Mouse (Mus musculus): ENCODE measurements around the gene Neil1. TPM values are rescaled to one million over a fixed set of nuclear protein-coding genes. Genes with fewer than 3 reads are reported as not detected.

Neil1 gene
- total and polyA plus RNA-seq, 2 experiments = 4.0 to 7.2 TPM

DNA sequence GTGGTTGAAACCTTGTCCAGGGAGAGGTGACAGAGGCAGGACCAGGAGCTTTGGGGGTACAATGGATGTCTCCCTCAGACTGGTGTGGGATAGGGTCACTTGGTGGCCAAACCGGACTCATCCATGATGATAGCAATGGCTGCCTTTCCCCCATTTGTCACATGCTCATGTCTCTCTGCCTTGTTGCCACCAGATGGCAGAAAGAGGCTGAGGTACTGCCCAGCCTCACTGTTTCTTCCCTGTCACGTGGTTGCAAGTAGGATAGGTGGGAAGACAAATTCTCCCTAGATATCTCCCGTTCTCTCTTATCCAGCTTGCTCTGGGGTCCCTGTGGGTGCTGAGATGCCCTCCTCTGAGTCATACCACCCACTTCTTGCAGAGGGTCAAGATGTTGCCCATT lies 14.4 kb upstream of the Neil1 start:
- H3K4me3 ChIP-seq (ENCODE audit: insufficient read depth, low read depth, low read length) = no peak overlapping the region
- no peaks in the 10 kb centered on the region for H3K79me2 ChIP-seq (ENCODE audit: control insufficient read depth, insufficient read depth, low read length)
- H3K27ac ChIP-seq (replicated peaks; ENCODE audit: insufficient read depth, low read depth, low read length) = no peak overlapping the region
- no peaks in the 10 kb centered on the region for H3K27me3 ChIP-seq (ENCODE audit: control insufficient read depth, insufficient read depth, low read length)
- H3K9ac ChIP-seq (ENCODE audit: low read depth, low read length) = no peak overlapping the region
- 8% methylated on average over 3 of the region's 3 CpGs for WGBS
- TF ChIP-seq POLR2A (IDR thresholded peaks at IDR 0.05; ENCODE audit: extremely low read depth, insufficient read depth, low read length) (no peak), CTCF (IDR thresholded peaks at IDR 0.05; ENCODE audit: low read depth, low read length) (peak; percentile 68)
- no peaks in the 10 kb centered on the region; the same call in 1 of the 2 replicates for H3K4me1 ChIP-seq (ENCODE audit: control insufficient read depth, insufficient read depth, low read length)
- no peaks in the 10 kb centered on the region for H3K36me3 ChIP-seq (ENCODE audit: control insufficient read depth, insufficient read depth, low read length)
- DNase-seq (ENCODE audit: extremely low read depth, low read depth, low spot score) = peak; percentile 47

GRCm38 (mm10) chr9:57158506-57158905 lies 10.4 kb upstream of the Neil1 start:
- no peak overlapping the region for H3K27ac ChIP-seq (replicated peaks; ENCODE audit: insufficient read depth, low read depth, low read length)
- no peak for DNase-seq (ENCODE audit: extremely low read depth, low read depth, low spot score)
- no peak overlapping the region; the same call in 1 of the 2 replicates for H3K9ac ChIP-seq (ENCODE audit: low read depth, low read length)
- no peaks in the 10 kb centered on the region for H3K36me3 ChIP-seq (ENCODE audit: control insufficient read depth, insufficient read depth, low read length)
- H3K79me2 ChIP-seq (ENCODE audit: control insufficient read depth, insufficient read depth, low read length) = no peaks in the 10 kb centered on the region
- H3K4me3 ChIP-seq (ENCODE audit: insufficient read depth, low read depth, low read length) = peak overlapping the region; percentile 92
- WGBS = 37% methylated on average over 11 of the region's 11 CpGs
- no peak for TF ChIP-seq CTCF (IDR thresholded peaks at IDR 0.05; ENCODE audit: low read depth, low read length)
- H3K27me3 ChIP-seq (ENCODE audit: control insufficient read depth, insufficient read depth, low read length) = no peaks in the 10 kb centered on the region
- H3K4me1 ChIP-seq (ENCODE audit: control insufficient read depth, insufficient read depth, low read length) = no peaks in the 10 kb centered on the region; the same call in 1 of the 2 replicates

DNA sequence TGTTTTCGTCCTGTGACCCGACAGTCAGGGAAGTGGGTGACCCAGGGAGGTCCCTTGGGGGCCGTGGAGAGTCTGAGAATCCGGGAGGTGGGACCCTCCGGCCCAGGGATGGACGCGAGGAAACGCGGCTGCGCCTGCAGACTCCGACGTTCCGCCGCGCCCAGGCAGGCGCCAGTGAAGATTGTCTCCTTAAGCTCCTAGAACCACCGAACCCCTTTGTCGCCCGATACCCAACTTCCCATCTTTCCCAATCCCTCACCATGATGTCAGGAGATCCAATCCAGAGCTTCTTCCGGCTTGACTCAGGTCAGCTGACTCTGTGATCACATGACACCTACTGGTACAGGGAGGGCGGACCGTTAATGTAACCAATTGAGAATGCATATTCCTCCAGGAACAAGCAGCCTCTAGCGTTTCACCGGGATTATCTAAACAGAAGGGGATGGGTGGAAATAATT lies 9.9 kb upstream of the Neil1 start, which contains the start of gene Commd4:
TSS of gene Commd4 (minus strand) at position 319 of the 458 bp plus-strand sequence.
- peak; percentile 91 for DNase-seq (ENCODE audit: extremely low read depth, low read depth, low spot score)
- Histone ChIP-seq H3K79me2 (ENCODE audit: control insufficient read depth, insufficient read depth, low read length) (no peaks in the 10 kb centered on the region), H3K9ac (ENCODE audit: low read depth, low read length) (peak within 1 kb of the TSS; percentile 72), H3K27ac (replicated peaks; ENCODE audit: insufficient read depth, low read depth, low read length) (0 out of 2 replicates have a peak within 1 kb of the TSS, but pooled peaks have one; percentile 13), H3K27me3 (ENCODE audit: control insufficient read depth, insufficient read depth, low read length) (no peaks in the 10 kb centered on the region), H3K4me1 (ENCODE audit: control insufficient read depth, insufficient read depth, low read length) (no peaks in the 10 kb centered on the region; the same call in 1 of the 2 replicates), H3K4me3 (ENCODE audit: insufficient read depth, low read depth, low read length) (peak within 1 kb of the TSS; percentile 92), H3K36me3 (ENCODE audit: control insufficient read depth, insufficient read depth, low read length) (no peaks in the 10 kb centered on the region)
- no peak for TF ChIP-seq CTCF (IDR thresholded peaks at IDR 0.05; ENCODE audit: low read depth, low read length)
- no peak for TF ChIP-seq POLR2A (IDR thresholded peaks at IDR 0.05; ENCODE audit: extremely low read depth, insufficient read depth, low read length)
- WGBS = under 1% methylated on average over 24 of the region's 24 CpGs

- no peak overlapping the region for H3K27ac ChIP-seq (replicated peaks; ENCODE audit: insufficient read depth, low read depth, low read length)
- no peaks in the 10 kb centered on the region; the same call in 1 of the 2 replicates for H3K4me1 ChIP-seq (ENCODE audit: control insufficient read depth, insufficient read depth, low read length)
- 0 out of 2 replicates have a peak overlapping the region, but pooled peaks have one; percentile 72 for H3K9ac ChIP-seq (ENCODE audit: low read depth, low read length)
- peak overlapping the region; percentile 92 for H3K4me3 ChIP-seq (ENCODE audit: insufficient read depth, low read depth, low read length)
- no peak for DNase-seq (ENCODE audit: extremely low read depth, low read depth, low spot score)
- WGBS = 34% methylated on average over 13 of the region's 13 CpGs
- no peaks in the 10 kb centered on the region for H3K79me2 ChIP-seq (ENCODE audit: control insufficient read depth, insufficient read depth, low read length)
- TF ChIP-seq POLR2A (IDR thresholded peaks at IDR 0.05; ENCODE audit: extremely low read depth, insufficient read depth, low read length) (no peak), CTCF (IDR thresholded peaks at IDR 0.05; ENCODE audit: low read depth, low read length) (no peak)
- H3K27me3 ChIP-seq (ENCODE audit: control insufficient read depth, insufficient read depth, low read length) = no peaks in the 10 kb centered on the region
- H3K36me3 ChIP-seq (ENCODE audit: control insufficient read depth, insufficient read depth, low read length) = no peaks in the 10 kb centered on the region
These were observed 9.4 kb upstream of the Neil1 start for GRCm38 (mm10) chr9:57157499-57157898.

DNA sequence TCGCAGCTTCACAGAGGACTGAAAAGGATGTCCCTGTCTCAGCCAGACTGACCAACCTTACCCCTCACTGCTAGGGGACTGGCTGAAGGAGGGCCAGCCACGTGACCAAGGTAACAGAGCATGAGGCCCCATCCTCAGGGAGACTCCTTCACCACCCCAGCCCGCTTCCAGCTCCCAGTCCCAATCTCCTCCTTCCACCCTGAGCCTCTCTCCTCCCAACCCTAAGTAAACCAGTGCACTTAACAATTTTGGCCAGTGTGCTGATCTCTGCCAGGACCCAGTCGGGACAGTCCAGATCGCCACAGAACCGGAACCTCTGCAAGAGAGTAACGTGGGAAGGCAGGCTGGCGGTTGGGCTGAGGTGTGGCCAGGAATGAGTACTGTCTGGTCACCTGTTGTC lies 8.7 kb upstream of the Neil1 start:
- no peak for DNase-seq (ENCODE audit: extremely low read depth, low read depth, low spot score)
- H3K9ac ChIP-seq (ENCODE audit: low read depth, low read length) = no peak overlapping the region
- no peak overlapping the region for H3K27ac ChIP-seq (replicated peaks; ENCODE audit: insufficient read depth, low read depth, low read length)
- no peaks in the 10 kb centered on the region for H3K27me3 ChIP-seq (ENCODE audit: control insufficient read depth, insufficient read depth, low read length)
- H3K4me3 ChIP-seq (ENCODE audit: insufficient read depth, low read depth, low read length) = no peak overlapping the region
- whole genome bisulfite sequencing = 87% methylated on average over 8 of the region's 8 CpGs
- no peaks in the 10 kb centered on the region for H3K36me3 ChIP-seq (ENCODE audit: control insufficient read depth, insufficient read depth, low read length)
- H3K4me1 ChIP-seq (ENCODE audit: control insufficient read depth, insufficient read depth, low read length) = no peaks in the 10 kb centered on the region; the same call in 1 of the 2 replicates
- no peak for TF ChIP-seq POLR2A (IDR thresholded peaks at IDR 0.05; ENCODE audit: extremely low read depth, insufficient read depth, low read length)
- no peak for TF ChIP-seq CTCF (IDR thresholded peaks at IDR 0.05; ENCODE audit: low read depth, low read length)
- no peaks in the 10 kb centered on the region for H3K79me2 ChIP-seq (ENCODE audit: control insufficient read depth, insufficient read depth, low read length)

GRCm38 (mm10) chr9:57156383-57156782 lies 8.3 kb upstream of the Neil1 start:
- H3K4me3 ChIP-seq (ENCODE audit: insufficient read depth, low read depth, low read length) = no peak overlapping the region
- no peak overlapping the region for H3K27ac ChIP-seq (replicated peaks; ENCODE audit: insufficient read depth, low read depth, low read length)

More at GRCm38 (mm10) chr9:57156383-57156782, 8.3 kb upstream of the Neil1 start:
- Histone ChIP-seq H3K9ac (ENCODE audit: low read depth, low read length) (no peak overlapping the region), H3K36me3 (ENCODE audit: control insufficient read depth, insufficient read depth, low read length) (no peaks in the 10 kb centered on the region), H3K79me2 (ENCODE audit: control insufficient read depth, insufficient read depth, low read length) (no peaks in the 10 kb centered on the region), H3K4me1 (ENCODE audit: control insufficient read depth, insufficient read depth, low read length) (no peaks in the 10 kb centered on the region; the same call in 1 of the 2 replicates), H3K27me3 (ENCODE audit: control insufficient read depth, insufficient read depth, low read length) (no peaks in the 10 kb centered on the region)
- 95% methylated on average over 7 of the region's 7 CpGs for WGBS
- TF ChIP-seq CTCF (IDR thresholded peaks at IDR 0.05; ENCODE audit: low read depth, low read length) = no peak
- TF ChIP-seq POLR2A (IDR thresholded peaks at IDR 0.05; ENCODE audit: extremely low read depth, insufficient read depth, low read length) = no peak
- no peak for DNase-seq (ENCODE audit: extremely low read depth, low read depth, low spot score)

Data from liver, adult 2 months (tissue).